ENCODE assay signal across 11 mouse cellular contexts in the genomic region with DNA sequence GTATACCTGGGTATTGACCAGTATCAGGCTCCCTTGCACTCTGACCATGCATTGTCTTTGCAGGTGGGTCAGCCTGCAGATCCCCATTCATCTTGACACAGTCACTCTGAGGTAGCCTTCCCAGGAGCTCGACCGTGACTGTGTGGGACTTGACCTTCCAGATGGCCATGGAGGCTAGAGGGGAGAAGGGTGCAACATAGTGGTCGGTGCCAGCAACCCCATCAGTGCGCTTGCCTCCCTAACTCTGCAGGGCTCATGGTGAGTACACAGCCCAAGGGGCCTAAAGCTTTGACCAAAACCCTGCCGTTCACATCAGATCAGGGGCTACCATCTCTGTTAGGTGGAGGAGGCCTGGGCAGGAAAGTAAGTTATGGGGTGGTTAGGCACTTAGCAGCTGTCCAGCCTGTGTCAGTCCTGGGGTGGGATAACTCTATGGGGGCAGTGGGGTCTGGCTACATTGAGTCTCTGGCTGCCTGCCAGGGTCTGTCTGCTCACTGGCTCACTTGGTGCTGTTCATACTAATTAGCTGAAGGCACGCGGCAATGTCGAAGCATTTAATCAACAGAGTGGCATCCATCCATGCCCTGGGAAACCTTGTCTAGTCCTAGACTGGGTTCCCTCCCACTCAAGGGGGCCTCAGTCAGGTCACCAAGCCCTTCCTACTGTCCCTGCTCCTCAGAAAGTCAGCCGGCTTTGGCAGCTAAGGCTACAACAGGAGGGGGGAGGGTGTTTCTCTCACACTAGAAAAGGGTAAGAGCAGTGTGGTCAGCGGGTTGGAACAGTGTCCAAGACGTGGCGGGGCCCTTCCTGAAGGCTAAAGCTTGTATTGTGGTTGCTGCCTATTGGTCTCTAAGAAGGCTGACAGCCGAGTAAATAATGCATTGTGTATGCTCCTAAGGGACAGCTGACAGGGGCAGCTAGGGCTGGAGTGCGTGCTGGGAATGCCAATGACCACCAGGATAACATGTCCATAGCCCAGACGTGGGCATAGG. TPM values are rescaled to one million over a fixed set of nuclear protein-coding genes. Genes with fewer than 3 reads are reported as not detected.
DNase-seq lines count a peak whose midpoint lies in the region; ATAC-seq and TF ChIP-seq lines count a peak whose summit lies in the region.
"Had no signal": no experiment of that assay in that cellular context is flagged by ENCODE, and none has a peak within 500 bp of the region (broad histone marks: within the 10 kb centered on the region; RNA-seq: fewer than 3 reads in every experiment).

No protein-coding gene starts in this region.

- WGBS in hindbrain, embryonic 11.5 days: 39% methylated on average over 15 of the region's 15 CpGs
- WGBS in neural tube, embryonic 11.5 days: 49% methylated on average over 15 of the region's 15 CpGs
- WGBS in liver, embryonic 12.5 days (ENCODE audit: insufficient replicate concordance): 57% methylated on average over 15 of the region's 15 CpGs
- 74% methylated on average over 15 of the region's 15 CpGs for WGBS in thymus, adult 2 months

- peak overlapping the region; percentile 53 for H3K4me2 ChIP-seq in hindbrain, embryonic 11.5 days (replicated peaks; ENCODE audit: low read depth, low read length)
- peak overlapping the region; percentile 42 for H3K4me2 ChIP-seq in neural tube, embryonic 11.5 days (ENCODE audit: low read depth)
- no peak overlapping the region for H3K4me2 ChIP-seq in liver, embryonic 12.5 days
- H3K4me2 ChIP-seq: limb, embryonic 15.5 days had no signal

- H3K9ac ChIP-seq in hindbrain, embryonic 11.5 days (ENCODE audit: low read depth, low read length): peak overlapping the region; percentile 29
- peak overlapping the region; percentile 26; the same call in 1 of the 2 replicates for H3K9ac ChIP-seq in neural tube, embryonic 11.5 days (ENCODE audit: low read length)
- H3K9ac ChIP-seq in liver, embryonic 12.5 days: no peak overlapping the region
- H3K9ac ChIP-seq: limb, embryonic 15.5 days had no signal

- H3K9me3 ChIP-seq in hindbrain, embryonic 11.5 days (ENCODE audit: control insufficient read depth, low read length): no peaks in the 10 kb centered on the region
- H3K9me3 ChIP-seq in neural tube, embryonic 11.5 days (ENCODE audit: control insufficient read depth, low read length): no peaks in the 10 kb centered on the region
- H3K9me3 ChIP-seq in liver, embryonic 12.5 days (replicated peaks): no peaks in the 10 kb centered on the region
- H3K9me3 ChIP-seq: limb, embryonic 15.5 days had no signal

- H3K27me3 ChIP-seq in hindbrain, embryonic 11.5 days (ENCODE audit: control insufficient read depth, insufficient read depth, low read length): 0 out of 2 replicates have a peak, but pooled peaks cover 4% of the 10 kb centered on the region
- no peaks in the 10 kb centered on the region for H3K27me3 ChIP-seq in neural tube, embryonic 11.5 days (ENCODE audit: control insufficient read depth, insufficient read depth, low read length)
- H3K27me3 ChIP-seq in liver, embryonic 12.5 days (replicated peaks): peaks cover 35% of the 10 kb centered on the region
- H3K27me3 ChIP-seq in thymus, adult 2 months (ENCODE audit: control insufficient read depth, insufficient read depth, low read length): no peaks in the 10 kb centered on the region

- ATAC-seq in hindbrain, embryonic 11.5 days (ENCODE audit: low FRiP score): peak; percentile 81
- ATAC-seq in neural tube, embryonic 11.5 days (ENCODE audit: insufficient read depth, low FRiP score, low TSS enrichment): peak; percentile 77
- no peak for ATAC-seq in liver, embryonic 12.5 days
- ATAC-seq: intestine, embryonic 16.5 days had no signal

- peak overlapping the region; percentile 29 for H3K4me3 ChIP-seq in hindbrain, embryonic 11.5 days (ENCODE audit: low read depth, low read length)
- H3K4me3 ChIP-seq in neural tube, embryonic 11.5 days (ENCODE audit: low read depth, low read length): no peak overlapping the region; the same call in 1 of the 2 replicates
- H3K4me3 ChIP-seq in liver, embryonic 12.5 days: no peak overlapping the region
- no peak overlapping the region for H3K4me3 ChIP-seq in thymus, adult 2 months (ENCODE audit: control insufficient read depth, insufficient read depth, low read length)
- H3K4me3 ChIP-seq: limb, embryonic 15.5 days had no signal

- no peaks in the 10 kb centered on the region for H3K36me3 ChIP-seq in hindbrain, embryonic 11.5 days (ENCODE audit: control insufficient read depth, insufficient read depth, low read length)
- H3K36me3 ChIP-seq in neural tube, embryonic 11.5 days (ENCODE audit: control insufficient read depth, insufficient read depth, low read length): no peaks in the 10 kb centered on the region
- H3K36me3 ChIP-seq in liver, embryonic 12.5 days: no peaks in the 10 kb centered on the region
- H3K36me3 ChIP-seq in thymus, adult 2 months (ENCODE audit: control insufficient read depth, insufficient read depth, low read length): no peaks in the 10 kb centered on the region
- H3K36me3 ChIP-seq: limb, embryonic 15.5 days had no signal

- TF ChIP-seq CTCF in thymus, adult 2 months (IDR thresholded peaks at IDR 0.05; ENCODE audit: borderline replicate concordance, control insufficient read depth, extremely low read depth, insufficient read depth, low read length, poor library complexity): no peak

- peaks cover 4% of the 10 kb centered on the region; the same call in 1 of the 2 replicates for H3K4me1 ChIP-seq in hindbrain, embryonic 11.5 days (replicated peaks; ENCODE audit: control insufficient read depth, insufficient read depth, low read length)
- H3K4me1 ChIP-seq in neural tube, embryonic 11.5 days (ENCODE audit: control insufficient read depth, insufficient read depth, low read length): peaks cover 24% of the 10 kb centered on the region
- H3K4me1 ChIP-seq in liver, embryonic 12.5 days: no peaks in the 10 kb centered on the region
- no peaks in the 10 kb centered on the region for H3K4me1 ChIP-seq in thymus, adult 2 months (replicated peaks; ENCODE audit: control insufficient read depth, insufficient read depth, low read length)

- peak; percentile 29 to 51 for DNase-seq in kidney, postnatal 4 days
- DNase-seq in kidney, adult 11 months: no peak
- peak; percentile 30 for DNase-seq in cerebellum, adult 9-10 months
- peak; percentile 85 for DNase-seq in hindbrain, embryonic 11.5 days (ENCODE audit: low spot score)
- DNase-seq in neural tube, embryonic 11.5 days (ENCODE audit: low spot score): peak; percentile 74
- DNase-seq in c-Kit-positive CD71-positive TER-119-positive erythroid progenitor cells, embryonic 14.5 days (ENCODE audit: low spot score): no peak
- DNase-seq in thymus, adult 2 months: no peak
- DNase-seq: gastrocnemius, postnatal 25 days had no signal

- TF ChIP-seq POLR2A in thymus, adult 2 months (IDR thresholded peaks at IDR 0.05; ENCODE audit: control insufficient read depth, extremely low read depth, insufficient read depth, low read length, poor library complexity): no peak

- H3K27ac ChIP-seq in hindbrain, embryonic 11.5 days (ENCODE audit: low read depth, low read length): peak overlapping the region; percentile 72
- H3K27ac ChIP-seq in neural tube, embryonic 11.5 days (ENCODE audit: low read depth, low read length): peak overlapping the region; percentile 67
- no peak overlapping the region for H3K27ac ChIP-seq in liver, embryonic 12.5 days
- H3K27ac ChIP-seq in thymus, adult 2 months (ENCODE audit: control insufficient read depth, insufficient read depth, low read length): no peak overlapping the region
- H3K27ac ChIP-seq: limb, embryonic 15.5 days had no signal

RNA-seq across cellular contexts. Expression of a gene that starts 1.5 kb away (rescaled TPM):
- polyA plus RNA-seq in hindbrain, embryonic 11.5 days (2014; fragmentation: Nextera tagmentation; extraction: Ambion mirVana): 14.4 and 16.4 TPM in 2 replicates
- 9.7 and 9.9 TPM in 2 replicates for polyA plus RNA-seq in neural tube, embryonic 11.5 days (2014; fragmentation: Nextera tagmentation; extraction: Ambion mirVana)
- 0.20 and 0.28 TPM in 2 replicates for polyA plus RNA-seq in liver, embryonic 12.5 days (2016; fragmentation: Nextera tagmentation; extraction: Ambion mirVana)
- polyA plus RNA-seq in thymus, adult 2 months (2012; rRNA removed): 0.08 and 0.10 TPM in 2 replicates

RNA-seq across cellular contexts. Expression of a gene that starts 59.1 kb away (rescaled TPM):
- polyA plus RNA-seq in hindbrain, embryonic 11.5 days (2014; fragmentation: Nextera tagmentation; extraction: Ambion mirVana): 1.2 and 1.4 TPM in 2 replicates
- 1.2 TPM in 2 replicates for polyA plus RNA-seq in neural tube, embryonic 11.5 days (2014; fragmentation: Nextera tagmentation; extraction: Ambion mirVana)
- 0.05 TPM in 1 of 2 replicates, not detected in the other for polyA plus RNA-seq in liver, embryonic 12.5 days (2016; fragmentation: Nextera tagmentation; extraction: Ambion mirVana)
- 3.6 and 4.8 TPM in 2 replicates for polyA plus RNA-seq in thymus, adult 2 months (2012; rRNA removed)

Comparison
In these comparisons a context has a peak if more than half of its experiments do, and no peak if none do; other contexts are left out.
1. DNase-seq: peak in kidney, postnatal 4 days (2 of 2), cerebellum, adult 9-10 months (single experiment), hindbrain, embryonic 11.5 days (single experiment) and neural tube, embryonic 11.5 days (single experiment); none in kidney, adult 11 months (single experiment), c-Kit-positive CD71-positive TER-119-positive erythroid progenitor cells, embryonic 14.5 days (single experiment) and thymus, adult 2 months (single experiment).
2. H3K27ac ChIP-seq: peak in hindbrain, embryonic 11.5 days (single experiment) and neural tube, embryonic 11.5 days (single experiment); none in liver, embryonic 12.5 days (single experiment) and thymus, adult 2 months (single experiment).